Mouse (Mus musculus): ENCODE results near the gene Smim1. TPM values are rescaled to one million over a fixed set of nuclear protein-coding genes. Genes with fewer than 3 reads are reported as not detected.

Gene Smim1
- polyA plus RNA-seq, 1 experiment, result 102 TPM

DNA sequence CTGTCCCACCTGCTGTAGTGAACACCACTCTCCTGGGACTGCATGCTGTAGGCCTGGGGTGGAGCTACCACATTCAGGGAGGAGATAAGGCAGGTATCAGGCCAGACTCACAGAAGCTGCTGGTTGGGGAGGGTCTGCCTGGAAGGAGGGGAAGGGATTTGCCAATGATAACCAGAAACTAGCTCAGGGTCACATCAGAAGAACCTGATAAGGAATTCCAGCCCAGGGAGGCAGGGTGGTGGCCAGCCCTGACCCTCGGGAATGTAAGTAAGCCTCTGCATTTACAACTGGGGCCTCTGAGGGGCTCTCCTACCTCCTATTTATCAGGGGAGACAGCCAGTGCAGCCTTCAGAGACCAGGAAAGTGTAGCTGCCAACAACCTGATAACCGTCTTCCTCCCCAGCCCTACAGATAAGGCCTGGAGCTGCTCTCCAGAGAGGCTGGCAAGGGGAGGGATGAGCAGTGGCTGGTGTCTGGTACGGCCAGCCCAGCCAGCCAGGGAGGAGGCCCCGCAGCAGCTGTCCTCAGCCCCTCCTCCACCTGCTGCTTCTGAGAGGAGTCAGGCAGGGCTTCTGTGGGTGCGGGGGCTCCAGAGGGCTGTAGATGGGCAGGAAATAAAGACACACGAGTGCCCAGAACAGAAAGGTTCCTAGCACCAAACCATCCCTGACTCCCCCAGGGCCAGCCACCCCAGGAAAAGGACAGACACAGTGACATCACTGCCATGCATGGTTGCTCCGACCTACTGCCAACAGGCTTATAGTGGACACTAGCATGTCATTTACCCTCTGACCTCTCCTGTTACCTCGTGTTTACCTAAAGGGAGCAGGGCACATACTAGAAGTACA, 2.1 kb downstream of the Smim1 start:
- Histone ChIP-seq H3K4me1 (ENCODE audit: control insufficient read depth, insufficient read depth, low read length) (peaks cover 21% of the 10 kb centered on the region; the same call in 1 of the 2 replicates), H3K4me3 (replicated peaks; ENCODE audit: extremely low read depth, low read depth, low read length) (no peak overlapping the region)
- 21% methylated on average over 8 of the region's 8 CpGs for WGBS
- DNase-seq, result peak; percentile 13
- TF ChIP-seq CTCF (IDR thresholded peaks at IDR 0.05; ENCODE audit: insufficient read depth, low read length) (no peak), POLR2A (IDR thresholded peaks at IDR 0.05; ENCODE audit: borderline replicate concordance, extremely low read depth, low read depth, low read length) (no peak)

DNA sequence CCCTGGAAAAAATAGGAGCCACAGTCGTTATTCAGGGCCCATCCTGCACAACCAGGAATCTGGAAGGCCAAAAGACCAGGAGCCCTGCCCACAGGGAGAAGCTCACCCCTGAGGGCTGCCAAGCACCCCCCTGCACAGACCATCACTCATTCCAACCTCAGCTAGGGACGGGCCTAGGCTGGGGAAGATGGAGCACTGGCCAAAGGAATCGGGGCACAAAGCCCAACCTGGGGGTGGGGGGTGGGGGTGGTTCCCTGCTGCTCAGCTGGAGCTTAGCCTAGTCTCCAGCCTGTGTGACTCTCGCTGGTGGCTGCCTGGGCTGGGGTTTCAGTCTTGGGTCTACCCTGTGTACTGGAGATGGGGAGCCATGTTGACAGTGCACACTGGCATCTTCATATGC, 3.2 kb downstream of the Smim1 start:
- WGBS, result 40% methylated on average over 4 of the region's 4 CpGs
- H3K4me1 ChIP-seq (ENCODE audit: control insufficient read depth, insufficient read depth, low read length), result peaks cover 21% of the 10 kb centered on the region; the same call in 1 of the 2 replicates
- TF ChIP-seq POLR2A (IDR thresholded peaks at IDR 0.05; ENCODE audit: borderline replicate concordance, extremely low read depth, low read depth, low read length) (no peak), CTCF (IDR thresholded peaks at IDR 0.05; ENCODE audit: insufficient read depth, low read length) (no peak)
- no peak for DNase-seq
- H3K4me3 ChIP-seq (replicated peaks; ENCODE audit: extremely low read depth, low read depth, low read length), result no peak overlapping the region

DNA sequence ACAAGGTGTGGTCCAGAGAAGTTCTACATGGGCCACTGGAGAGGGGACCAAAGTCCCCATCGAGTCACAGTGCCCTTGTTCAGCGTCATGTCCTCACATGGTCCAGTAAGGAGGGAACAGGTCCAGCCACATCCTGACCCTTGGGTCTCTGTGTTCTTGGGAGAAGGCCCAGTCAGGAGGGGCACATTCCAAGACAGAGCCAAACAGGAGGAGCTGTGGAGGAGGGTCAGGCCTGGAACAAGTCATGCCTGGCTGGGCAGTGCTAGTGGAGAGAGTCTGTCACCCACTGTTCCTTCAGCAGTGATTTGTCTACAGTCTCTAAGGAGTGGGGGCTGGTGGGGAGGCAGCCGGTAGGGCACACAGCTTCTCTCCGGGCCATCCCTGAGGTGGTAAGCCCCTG, 3.6 kb downstream of the Smim1 start:
- peak; percentile 73 for DNase-seq
- H3K4me1 ChIP-seq (ENCODE audit: control insufficient read depth, insufficient read depth, low read length), result peaks cover 21% of the 10 kb centered on the region; the same call in 1 of the 2 replicates
- H3K4me3 ChIP-seq (replicated peaks; ENCODE audit: extremely low read depth, low read depth, low read length), result no peak overlapping the region
- TF ChIP-seq CTCF (IDR thresholded peaks at IDR 0.05; ENCODE audit: insufficient read depth, low read length) (no peak), POLR2A (IDR thresholded peaks at IDR 0.05; ENCODE audit: borderline replicate concordance, extremely low read depth, low read depth, low read length) (peak; percentile 28; the same call in 1 of the 2 replicates)
- WGBS, result 48% methylated on average over 4 of the region's 4 CpGs

DNA sequence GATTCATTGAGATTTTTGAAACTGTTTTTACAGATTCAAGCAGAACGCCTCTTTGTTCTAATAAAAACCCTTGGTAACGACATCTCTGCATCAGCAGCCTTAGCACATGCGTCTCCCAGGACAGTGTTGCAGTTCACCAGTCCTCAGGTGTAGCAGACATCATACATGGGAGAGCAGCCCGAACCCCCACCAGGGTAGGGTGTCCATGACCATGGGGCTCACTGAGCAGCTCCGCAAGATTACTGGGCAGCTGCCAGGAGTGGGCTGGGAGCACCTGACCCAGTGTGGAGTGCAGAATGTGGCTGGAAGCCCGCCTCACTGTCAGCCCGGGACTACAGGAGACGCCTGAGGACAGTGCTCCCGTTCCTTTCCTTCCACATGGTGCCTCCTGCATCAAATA, 4.6 kb downstream of the Smim1 start:
- Histone ChIP-seq H3K4me3 (replicated peaks; ENCODE audit: extremely low read depth, low read depth, low read length) (no peak overlapping the region), H3K4me1 (ENCODE audit: control insufficient read depth, insufficient read depth, low read length) (peaks cover 21% of the 10 kb centered on the region; the same call in 1 of the 2 replicates)
- TF ChIP-seq POLR2A (IDR thresholded peaks at IDR 0.05; ENCODE audit: borderline replicate concordance, extremely low read depth, low read depth, low read length), result no peak
- TF ChIP-seq CTCF (IDR thresholded peaks at IDR 0.05; ENCODE audit: insufficient read depth, low read length), result no peak
- DNase-seq, result peak; percentile 20
- WGBS, result 78% methylated on average over 9 of the region's 9 CpGs

DNA sequence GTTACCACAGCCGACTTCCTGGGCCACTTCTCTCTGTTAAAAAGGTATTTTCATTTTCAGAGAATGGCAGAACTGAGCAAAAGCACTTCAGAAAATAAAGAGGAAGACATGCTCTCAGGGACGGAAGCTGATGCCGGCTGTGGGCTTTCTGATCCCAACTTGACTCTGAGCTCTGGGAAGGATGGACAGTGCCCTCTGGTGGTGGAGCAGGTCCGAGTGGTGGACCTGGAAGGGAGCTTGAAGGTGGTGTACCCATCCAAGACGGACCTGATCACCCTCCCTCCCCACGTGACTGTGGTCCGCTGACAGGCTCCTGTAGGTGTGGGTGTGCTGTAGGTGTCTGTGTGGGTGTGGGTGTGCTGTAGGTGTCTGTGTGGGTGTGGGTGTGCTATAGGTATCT, 6.5 kb downstream of the Smim1 start:
- Histone ChIP-seq H3K4me3 (replicated peaks; ENCODE audit: extremely low read depth, low read depth, low read length) (no peak overlapping the region), H3K4me1 (ENCODE audit: control insufficient read depth, insufficient read depth, low read length) (peaks cover 16% of the 10 kb centered on the region; the same call in 1 of the 2 replicates)
- WGBS, result 55% methylated on average over 7 of the region's 7 CpGs
- DNase-seq, result peak; percentile 54
- no peak for TF ChIP-seq POLR2A (IDR thresholded peaks at IDR 0.05; ENCODE audit: borderline replicate concordance, extremely low read depth, low read depth, low read length)
- peak; percentile 73 for TF ChIP-seq CTCF (IDR thresholded peaks at IDR 0.05; ENCODE audit: insufficient read depth, low read length)

DNA sequence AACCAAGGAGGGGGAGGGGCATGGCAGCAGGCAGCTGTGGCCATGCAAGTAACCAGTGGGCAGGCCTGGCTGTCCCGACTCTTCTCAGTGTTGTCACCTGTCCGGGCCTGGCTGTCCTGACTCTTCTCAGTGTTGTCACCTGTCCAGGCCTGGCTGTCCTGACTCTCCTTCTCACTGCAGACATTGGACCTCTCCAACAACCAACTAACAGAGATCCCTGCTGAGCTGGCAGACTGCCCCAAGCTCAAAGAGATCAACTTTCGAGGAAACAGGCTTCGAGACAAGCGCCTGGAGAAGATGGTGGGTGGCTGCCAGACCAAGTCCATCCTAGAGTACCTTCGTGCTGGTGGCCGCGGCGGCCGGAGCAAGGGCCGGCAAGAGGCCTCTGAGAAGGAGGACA, 10.6 kb downstream of the Smim1 start:
- Histone ChIP-seq H3K4me3 (replicated peaks; ENCODE audit: extremely low read depth, low read depth, low read length) (no peak overlapping the region), H3K4me1 (ENCODE audit: control insufficient read depth, insufficient read depth, low read length) (peaks cover 12% of the 10 kb centered on the region)
- TF ChIP-seq POLR2A (IDR thresholded peaks at IDR 0.05; ENCODE audit: borderline replicate concordance, extremely low read depth, low read depth, low read length) (no peak), CTCF (IDR thresholded peaks at IDR 0.05; ENCODE audit: insufficient read depth, low read length) (no peak)
- DNase-seq, result no peak
- WGBS, result 87% methylated on average over 11 of the region's 11 CpGs

DNA sequence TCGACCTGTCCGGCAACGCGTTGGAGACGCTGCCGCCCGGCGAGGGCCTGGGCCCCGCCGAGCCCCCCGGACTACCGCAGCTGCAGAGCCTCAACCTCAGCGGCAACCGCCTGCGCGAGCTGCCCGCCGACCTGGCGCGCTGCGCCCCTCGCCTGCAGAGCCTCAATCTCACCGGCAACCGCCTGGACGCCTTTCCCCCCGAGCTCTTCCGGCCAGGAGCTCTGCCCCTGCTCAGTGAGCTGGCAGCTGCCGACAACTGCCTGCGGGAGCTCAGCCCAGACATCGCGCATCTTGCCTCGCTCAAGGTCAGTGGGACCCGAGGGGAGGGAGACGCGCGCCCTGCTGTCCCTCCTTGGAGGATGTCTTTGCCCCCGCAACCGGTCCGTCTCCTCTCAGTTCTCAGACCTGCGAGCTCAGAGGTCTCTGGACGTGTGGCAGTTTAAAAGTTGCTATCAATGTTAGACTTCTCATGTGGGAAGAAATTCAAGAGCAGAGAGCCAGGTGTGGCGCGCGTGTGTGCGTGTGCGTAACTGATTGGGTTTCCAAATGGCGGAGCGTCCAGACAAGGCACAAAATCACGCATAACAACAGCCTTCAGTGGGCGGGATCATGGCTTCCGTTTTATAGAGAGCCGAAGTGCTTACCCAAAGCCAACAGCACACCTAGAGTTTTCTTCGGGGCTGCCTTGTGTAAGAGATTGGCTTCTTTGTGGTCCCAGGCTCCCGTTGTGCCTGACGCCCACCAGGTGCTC, 13.7 kb downstream of the Smim1 start:
- peak overlapping the region; percentile 75 for H3K4me3 ChIP-seq (replicated peaks; ENCODE audit: extremely low read depth, low read depth, low read length)
- TF ChIP-seq POLR2A (IDR thresholded peaks at IDR 0.05; ENCODE audit: borderline replicate concordance, extremely low read depth, low read depth, low read length) (no peak), CTCF (IDR thresholded peaks at IDR 0.05; ENCODE audit: insufficient read depth, low read length) (no peak)
- DNase-seq, result no peak
- peaks cover 12% of the 10 kb centered on the region for H3K4me1 ChIP-seq (ENCODE audit: control insufficient read depth, insufficient read depth, low read length)
- WGBS, result under 1% methylated on average over 54 of the region's 55 CpGs

DNA sequence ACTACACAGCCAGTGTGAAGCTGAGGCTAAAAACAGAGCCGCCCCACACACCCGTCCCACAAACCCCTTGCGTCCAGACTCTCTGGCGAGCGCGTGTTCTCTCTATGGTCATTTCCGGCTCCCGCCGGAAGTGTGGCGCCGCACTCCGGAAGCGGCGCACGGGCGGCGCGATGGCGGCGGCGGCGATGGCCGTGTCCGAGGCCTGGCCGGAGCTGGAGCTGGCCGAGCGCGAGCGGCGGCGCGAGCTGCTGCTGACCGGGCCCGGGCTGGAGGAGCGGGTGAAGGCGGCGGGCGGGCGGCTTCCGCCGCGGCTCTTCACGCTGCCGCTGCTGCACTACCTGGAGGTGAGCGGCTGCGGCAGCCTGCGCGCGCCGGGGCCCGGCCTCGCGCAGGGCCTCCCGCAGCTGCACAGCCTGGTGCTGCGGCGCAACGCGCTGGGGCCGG, 14.4 kb downstream of the Smim1 start, which contains the start of gene Lrrc47:
Lrrc47 (plus strand) TSS at position 86 of the 444 bp plus-strand sequence.
- peak; percentile 80 for DNase-seq
- H3K4me3 ChIP-seq (replicated peaks; ENCODE audit: extremely low read depth, low read depth, low read length), result peak within 1 kb of the TSS; percentile 75
- peak; percentile 50; the same call in 1 of the 2 replicates for TF ChIP-seq POLR2A (IDR thresholded peaks at IDR 0.05; ENCODE audit: borderline replicate concordance, extremely low read depth, low read depth, low read length)
- no peak for TF ChIP-seq CTCF (IDR thresholded peaks at IDR 0.05; ENCODE audit: insufficient read depth, low read length)
- under 1% methylated on average over 59 of the region's 59 CpGs for WGBS
- H3K4me1 ChIP-seq (ENCODE audit: control insufficient read depth, insufficient read depth, low read length), result peaks cover 12% of the 10 kb centered on the region

DNA sequence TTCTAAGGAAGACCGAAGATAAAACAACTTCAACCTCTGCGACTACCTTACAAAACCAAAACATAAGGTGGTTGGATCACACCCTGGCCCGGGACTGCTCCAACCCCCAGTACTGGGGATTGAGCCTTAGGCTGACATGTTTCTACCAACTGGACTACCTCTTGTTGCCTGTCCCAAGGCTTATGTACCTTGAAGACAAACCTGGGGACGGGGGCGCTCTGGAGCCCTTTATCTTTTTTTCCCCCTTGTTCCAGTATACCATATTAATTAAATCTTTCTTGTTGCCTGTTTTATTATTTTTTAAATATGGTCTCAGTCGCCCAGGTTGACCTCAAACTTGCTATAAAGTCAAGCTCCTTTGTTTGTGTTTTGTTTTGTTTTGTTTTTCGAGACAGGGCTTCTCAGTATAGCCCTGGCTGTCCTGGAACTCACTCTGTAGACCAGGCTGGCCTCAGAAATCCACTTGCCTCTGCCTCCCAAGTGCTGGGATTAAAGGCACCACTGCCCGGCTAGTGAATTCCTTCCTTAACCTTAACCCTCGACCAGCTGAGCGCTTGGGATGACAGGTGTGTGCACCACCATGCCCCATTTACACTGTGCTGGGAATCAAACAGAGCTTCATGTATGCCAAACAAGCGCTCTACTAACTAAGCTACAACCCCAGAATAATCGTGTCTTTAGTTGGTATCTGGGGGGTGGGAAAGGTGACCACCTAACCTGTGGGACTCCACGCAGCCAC, 15.0 kb downstream of the Smim1 start:
- TF ChIP-seq CTCF (IDR thresholded peaks at IDR 0.05; ENCODE audit: insufficient read depth, low read length), result no peak
- no peak for TF ChIP-seq POLR2A (IDR thresholded peaks at IDR 0.05; ENCODE audit: borderline replicate concordance, extremely low read depth, low read depth, low read length)
- 30% methylated on average over 13 of the region's 13 CpGs for WGBS
- DNase-seq, result no peak

More for the DNA sequence above, 15.0 kb downstream of the Smim1 start:
- peaks cover 12% of the 10 kb centered on the region for H3K4me1 ChIP-seq (ENCODE audit: control insufficient read depth, insufficient read depth, low read length)
- peak overlapping the region; percentile 75 for H3K4me3 ChIP-seq (replicated peaks; ENCODE audit: extremely low read depth, low read depth, low read length)

Data from lung, adult 2 months (tissue).